Mouse (Mus musculus) right cerebral cortex, postnatal 36 days (tissue): ENCODE measurements around the gene Polr3gl.

Source experiments
- DNase-seq, 2 experiments: peaks; one replicate each; pipeline ENCODE4 v3.0.0; 2022; ENCODE audit warnings: low spot score in 2 of 2, mixed read lengths in 1 of 2

Polr3gl gene

DNA sequence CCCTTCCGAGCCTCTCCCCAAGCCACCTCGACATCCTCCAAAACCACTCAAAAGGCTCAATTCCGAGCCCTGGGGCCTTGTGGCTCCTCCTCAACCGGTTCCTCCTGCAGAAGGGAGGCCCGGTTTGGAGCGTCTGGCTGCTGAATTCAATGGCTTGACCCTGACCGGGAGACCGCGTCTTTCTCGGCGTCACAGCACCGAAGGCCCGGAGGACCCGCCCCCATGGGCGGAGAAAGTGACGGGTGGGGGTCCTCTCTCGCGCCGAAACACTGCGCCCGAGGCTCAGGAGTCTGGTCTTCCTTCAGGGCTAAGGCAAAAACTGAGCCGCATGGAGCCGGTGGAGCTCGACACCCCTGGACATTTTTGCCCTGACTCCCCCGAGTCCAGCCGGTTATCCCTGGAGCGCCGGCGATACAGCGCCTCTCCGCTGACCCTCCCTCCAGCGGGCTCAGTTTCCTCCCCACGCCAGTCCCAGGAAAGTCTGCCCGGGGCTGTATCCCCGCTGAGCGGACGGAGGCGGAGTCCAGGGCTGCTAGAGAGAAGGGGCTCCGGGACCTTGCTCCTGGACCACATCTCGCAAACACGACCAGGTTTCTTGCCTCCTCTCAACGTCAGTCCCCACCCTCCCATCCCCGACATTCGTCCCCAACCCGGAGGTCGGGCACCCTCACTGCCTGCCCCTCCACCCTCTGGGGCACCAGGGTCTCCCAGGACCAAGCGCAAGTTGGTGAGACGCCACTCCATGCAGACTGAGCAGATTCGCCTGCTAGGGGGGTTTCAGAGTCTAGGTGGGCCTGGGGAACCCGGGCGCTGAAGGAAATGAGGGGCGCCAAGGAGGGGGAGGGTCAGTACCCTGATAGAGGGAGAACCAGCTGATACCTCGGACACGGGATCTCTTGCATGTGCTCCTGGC, 4.4 kb upstream of the Polr3gl start:
- DNase-seq = peak in 1 of 2 experiments; percentile 32

GRCm38 (mm10) chr3:96597435-96597891, 3.5 kb upstream of the Polr3gl start:
- DNase-seq = no peak

GRCm38 (mm10) chr3:96596855-96597254, 2.9 kb upstream of the Polr3gl start:
- peak in 1 of 2 experiments; percentile 43 for DNase-seq

DNA sequence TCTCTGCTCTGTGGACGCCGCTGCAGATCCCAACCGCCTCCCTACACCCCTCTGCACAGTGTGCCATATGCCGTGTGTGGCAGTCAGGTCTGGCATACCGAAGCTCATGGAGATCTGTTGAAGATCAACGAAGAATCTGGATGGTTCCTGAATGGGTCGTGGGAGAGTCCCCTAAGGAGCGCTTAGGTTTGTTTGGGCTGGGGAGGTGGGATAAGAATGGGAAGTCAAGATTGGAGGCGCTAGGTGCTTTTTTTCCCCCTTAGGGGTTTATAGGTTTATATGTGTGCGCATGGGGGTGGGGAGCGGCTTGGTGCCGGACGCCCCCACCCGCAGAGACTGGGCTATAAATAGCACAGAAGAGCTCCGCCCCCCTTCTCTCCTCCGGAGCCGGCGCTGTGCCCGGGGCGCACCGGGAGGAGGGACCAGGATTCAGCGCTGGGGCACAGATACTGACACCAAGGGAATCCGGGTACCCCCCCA, 2.3 kb upstream of the Polr3gl start, which contains the start of gene Ankrd34a:
Gene Ankrd34a, plus strand, starts transcription at position 409 of the 480 bp plus-strand sequence.
- peak; percentile 75 to 77 for DNase-seq

DNA sequence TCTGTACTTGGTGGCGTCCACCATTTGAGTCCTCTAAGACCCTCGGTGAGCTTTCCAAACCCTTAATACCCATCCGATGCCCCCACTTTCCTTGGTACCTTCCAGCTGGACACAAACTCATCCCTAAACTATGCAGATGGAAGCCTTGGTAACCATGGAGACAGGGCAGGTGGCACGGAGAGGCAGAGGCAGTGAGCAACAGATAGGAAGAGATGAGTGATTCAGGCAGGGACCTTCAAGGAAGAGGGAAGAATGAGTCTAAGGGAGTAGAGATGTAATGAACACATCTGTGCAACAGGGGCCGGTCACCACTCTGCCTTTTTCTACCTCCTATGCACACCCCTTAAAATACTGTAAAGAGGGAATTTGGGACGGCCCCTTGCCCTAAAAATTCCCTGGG, 1.7 kb upstream of the Polr3gl start:
- DNase-seq = peak in 1 of 2 experiments; percentile 51

GRCm38 (mm10) chr3:96594851-96595250, 870 bp upstream of the Polr3gl start:
- DNase-seq = no peak

GRCm38 (mm10) chr3:96593374-96593773, 607 bp downstream of the Polr3gl start:
- no peak for DNase-seq

- no peak for DNase-seq
Observed at GRCm38 (mm10) chr3:96590657-96591056, 3.3 kb downstream of the Polr3gl start.

GRCm38 (mm10) chr3:96583386-96583785, 10.6 kb downstream of the Polr3gl start:
- no peak for DNase-seq

DNA sequence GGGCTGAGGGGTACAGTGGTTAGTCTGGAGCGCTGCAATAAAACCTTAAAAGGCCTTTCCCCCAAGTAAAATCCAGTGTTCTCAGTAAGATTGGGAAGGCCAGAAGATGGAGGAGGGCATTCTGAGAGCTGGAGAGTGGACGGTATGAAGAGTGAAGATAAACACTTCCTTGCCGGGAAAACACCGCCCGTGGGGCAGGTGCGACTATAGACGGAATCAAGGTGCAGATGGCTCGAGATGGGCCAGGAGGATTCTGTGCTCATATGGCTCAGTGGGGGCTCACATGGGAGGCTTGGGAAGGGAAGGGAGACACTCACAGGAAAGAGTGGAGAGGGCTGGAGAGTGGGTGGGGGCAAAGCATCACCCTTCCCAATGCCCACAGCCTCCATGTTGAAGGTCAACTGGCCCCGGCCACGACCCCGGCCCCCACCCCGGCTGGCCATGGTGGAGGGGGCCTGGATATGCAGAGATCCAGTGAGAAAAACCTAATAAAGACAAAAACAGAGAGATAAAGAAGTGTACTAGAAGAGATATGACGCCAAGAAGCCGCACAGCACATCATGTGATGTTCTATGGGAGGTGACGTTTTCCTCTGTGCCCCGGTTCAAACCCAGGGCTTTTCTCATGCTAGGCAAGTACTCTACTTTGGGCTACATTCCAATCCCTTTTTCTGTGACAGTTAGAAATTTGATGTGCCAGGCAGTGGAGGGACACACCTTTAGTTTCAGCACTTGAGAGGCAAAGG, 12.0 kb downstream of the Polr3gl start:
- no peak for DNase-seq

GRCm38 (mm10) chr3:96581141-96581540, 12.8 kb downstream of the Polr3gl start:
- no peak for DNase-seq

DNA sequence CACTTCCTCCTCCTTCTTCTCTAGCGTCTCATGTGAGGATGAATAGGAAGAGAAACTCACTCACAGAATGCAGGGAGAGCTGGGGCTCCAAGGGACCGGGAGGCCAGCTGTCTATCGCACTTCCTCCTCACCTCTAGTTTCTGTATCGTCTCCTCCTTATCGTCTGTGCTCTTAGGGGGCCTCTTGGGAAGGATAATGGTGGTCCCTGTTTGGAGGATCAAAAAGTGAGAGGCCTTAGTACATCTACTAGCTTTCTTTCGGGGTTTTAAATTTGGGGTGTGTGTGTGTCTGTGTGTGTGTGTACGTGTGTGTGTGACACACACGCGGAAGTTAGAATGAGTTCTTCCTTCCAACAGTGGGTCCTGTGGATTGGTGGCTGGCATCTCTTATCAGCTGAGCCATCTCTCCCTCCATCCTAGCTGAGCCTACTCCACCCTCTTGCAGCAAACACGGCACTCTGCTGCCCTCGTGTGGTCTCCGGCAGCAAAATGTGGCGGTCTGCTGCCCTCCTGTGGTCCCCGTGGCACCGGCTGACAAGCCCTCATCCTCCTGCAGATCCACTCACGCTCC, 14.0 kb downstream of the Polr3gl start:
- DNase-seq = peak; percentile 84

- no peak for DNase-seq
Observed at GRCm38 (mm10) chr3:96579239-96579750, 14.7 kb downstream of the Polr3gl start.

DNA sequence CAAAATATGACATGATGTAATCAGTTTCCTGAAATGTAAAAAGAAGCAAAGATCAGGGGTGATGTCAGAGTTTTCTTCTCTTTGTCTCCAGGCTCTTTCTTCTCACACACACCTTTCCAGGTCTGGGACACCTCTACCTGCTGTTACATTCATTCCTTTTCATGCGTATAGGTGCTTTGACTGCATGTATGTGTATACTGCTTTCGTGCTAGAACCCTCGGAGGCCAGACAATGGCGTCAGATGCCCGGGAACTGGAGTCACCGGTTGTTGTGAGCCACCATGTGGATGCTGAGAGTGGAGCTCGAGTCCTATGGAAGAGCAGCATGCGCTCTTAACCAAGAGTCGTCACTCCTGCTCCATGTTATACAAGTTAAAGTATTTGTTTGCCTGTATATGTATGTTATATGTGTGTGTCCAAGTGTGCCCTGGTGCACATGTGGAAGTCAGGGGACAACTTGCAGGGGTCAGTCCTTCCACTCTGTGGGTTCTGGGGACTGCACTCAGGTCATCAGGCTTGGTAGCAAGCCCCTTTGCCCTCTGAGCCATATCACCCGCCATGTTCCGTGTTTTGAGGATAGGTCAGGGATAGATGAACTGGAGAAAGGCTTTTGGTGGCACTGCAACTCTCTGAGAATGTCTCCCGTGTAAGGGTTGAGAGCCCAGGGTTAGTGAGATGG, 15.3 kb downstream of the Polr3gl start:
- DNase-seq = no peak

GRCm38 (mm10) chr3:96577566-96577965, 16.4 kb downstream of the Polr3gl start:
- no peak for DNase-seq

DNA sequence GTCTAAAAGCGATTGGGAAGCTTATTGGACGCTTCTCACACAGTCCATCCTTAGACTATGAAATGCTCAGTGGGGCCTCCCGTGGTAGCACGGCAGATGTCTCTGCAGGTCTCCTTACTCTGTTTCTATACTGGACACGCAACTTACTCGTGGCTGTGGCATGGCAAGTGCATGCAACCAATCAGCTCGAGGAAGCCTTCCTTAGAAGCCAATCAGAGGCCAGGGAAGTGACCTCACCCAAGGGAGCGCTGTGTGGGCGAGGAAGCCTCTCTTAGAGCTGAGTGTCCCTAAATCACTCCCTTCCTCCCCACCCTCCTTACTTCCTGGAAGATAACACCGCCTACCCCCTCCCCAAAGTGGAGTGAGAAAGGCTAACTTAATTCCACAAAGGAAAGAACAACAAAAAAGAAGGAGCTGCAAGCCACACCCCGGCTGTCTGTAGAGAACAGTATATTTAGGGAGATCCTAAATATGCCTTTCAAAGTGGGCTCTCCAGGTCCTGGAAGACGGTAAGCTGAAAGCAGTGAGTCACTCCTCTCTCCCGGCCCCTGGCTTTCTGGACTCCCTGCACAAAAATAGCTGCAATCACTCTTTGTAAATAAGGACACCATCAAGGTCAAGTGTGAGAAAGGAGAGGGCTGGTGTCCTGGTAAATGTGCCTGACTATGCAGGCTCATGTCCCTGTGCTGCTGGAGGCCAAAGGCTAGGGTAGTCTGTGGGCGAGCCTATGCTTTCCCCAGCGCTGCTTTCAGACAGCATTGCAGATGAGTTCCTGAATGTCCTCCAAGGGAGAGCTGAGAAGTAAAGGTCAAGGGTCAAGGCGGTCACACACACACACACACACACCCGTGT, 17.1 kb downstream of the Polr3gl start, which contains the start of gene Gm16253:
Gene Gm16253, plus strand, starts transcription at position 295 of the 852 bp plus-strand sequence.
- peak; percentile 89 to 97 for DNase-seq

- no peak for DNase-seq
Observed at GRCm38 (mm10) chr3:96576005-96576658, 17.8 kb downstream of the Polr3gl start.

GRCm38 (mm10) chr3:96575272-96575984, 18.6 kb downstream of the Polr3gl start:
- DNase-seq = no peak
